Mouse (Mus musculus) embryonic fibroblast, embryonic 13.5 days (primary cell): ENCODE measurements around the gene Bpifb9a.

Experiments used
- CTCF ChIP-seq: IDR thresholded peaks from 2 replicates; pipeline ENCODE4 v1.5.1; 2011; ENCODE audit warnings: mild to moderate bottlenecking, control low read depth, low read length, moderate library complexity, borderline replicate concordance; ENCODE audit not compliant: insufficient read depth
- POLR2A ChIP-seq: IDR thresholded peaks from 2 replicates; pipeline ENCODE4 v1.6.1; 2011; ENCODE audit warnings: low read depth, mild to moderate bottlenecking, control low read depth, low read length, moderate library complexity

DNA sequence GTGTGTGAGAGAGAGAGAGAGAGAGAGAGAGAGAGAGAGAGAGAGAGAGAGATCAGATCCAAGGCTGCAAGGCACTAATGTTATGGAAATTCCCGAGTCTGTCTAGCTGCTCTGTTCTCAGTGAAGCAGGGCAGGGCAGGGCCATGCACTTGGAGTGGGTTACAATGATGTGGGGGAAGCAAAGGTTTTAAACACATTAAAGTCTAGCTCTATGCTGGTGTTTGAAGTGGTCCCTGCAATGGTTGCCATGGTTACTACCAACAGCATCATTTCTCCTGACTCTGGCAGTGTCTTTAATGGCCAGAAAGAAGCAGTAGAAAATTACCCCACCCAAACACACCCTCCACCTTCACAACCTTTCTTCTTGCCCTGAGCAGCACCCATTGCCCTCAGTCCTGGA is 46.5 kb upstream of the Bpifb9a start:
- TF ChIP-seq POLR2A: no peak
- TF ChIP-seq CTCF: no peak
